Mouse (Mus musculus): ENCODE data around the gene Macf1.

- TF ChIP-seq POLR2A (IDR thresholded peaks at IDR 0.05; ENCODE audit: low read depth, low read length): no peak
- TF ChIP-seq CTCF (IDR thresholded peaks at IDR 0.05; ENCODE audit: extremely low read depth, insufficient read depth, insufficient read length, insufficient replicate concordance): no peak
Observed at GRCm38 (mm10) chr4:123431936-123432335, 252.2 kb downstream of the Macf1 start.
